Mouse (Mus musculus): ENCODE data around the gene Myh6.
A peak's percentile ranks its signal among the peaks of the same experiment; 100 is the strongest.
"Not testable (repeated sequence)": the region's sequence is repeated elsewhere in the genome, so short reads cannot be mapped to it uniquely, and the experiment has no call there.

Gene Myh6

GRCm38 (mm10) chr14:54966320-54966977, at the start of gene Myh6:
Gene Myh6 (minus strand): TSS chr14:54966927.
- DNase-seq (ENCODE audit: low spot score), result no peak

- DNase-seq (ENCODE audit: low spot score), result no peak
These were observed 49.0 kb upstream of the Myh6 start for GRCm38 (mm10) chr14:55015767-55016111.

GRCm38 (mm10) chr14:55014991-55015766, 48.5 kb upstream of the Myh6 start, which contains the start of gene Ngdn:
Gene Ngdn (plus strand): TSS chr14:55015454.
- peak; percentile 97 for DNase-seq (ENCODE audit: low spot score)

- DNase-seq (ENCODE audit: low spot score), result no peak
These were observed 47.9 kb upstream of the Myh6 start for GRCm38 (mm10) chr14:55014591-55014990.

GRCm38 (mm10) chr14:55011116-55011515, 44.4 kb upstream of the Myh6 start:
- DNase-seq (ENCODE audit: low spot score), result no peak

GRCm38 (mm10) chr14:55008417-55008816, 41.7 kb upstream of the Myh6 start:
- no peak for DNase-seq (ENCODE audit: low spot score)

- DNase-seq (ENCODE audit: low spot score), result no peak
These were observed 40.6 kb upstream of the Myh6 start for GRCm38 (mm10) chr14:55007120-55007908.

GRCm38 (mm10) chr14:55006541-55006940, 39.8 kb upstream of the Myh6 start:
- no peak for DNase-seq (ENCODE audit: low spot score)

GRCm38 (mm10) chr14:55005967-55006366, 39.2 kb upstream of the Myh6 start:
- no peak for DNase-seq (ENCODE audit: low spot score)

- no peak for DNase-seq (ENCODE audit: low spot score)
These were observed 38.8 kb upstream of the Myh6 start for GRCm38 (mm10) chr14:55005506-55005905.

GRCm38 (mm10) chr14:55003878-55004855, 37.4 kb upstream of the Myh6 start:
- DNase-seq (ENCODE audit: low spot score), result no peak

- no peak for DNase-seq (ENCODE audit: low spot score)
These were observed 36.0 kb upstream of the Myh6 start for GRCm38 (mm10) chr14:55002687-55003120.

- DNase-seq (ENCODE audit: low spot score), result no peak
These were observed 35.4 kb upstream of the Myh6 start for GRCm38 (mm10) chr14:55001938-55002686.

- DNase-seq (ENCODE audit: low spot score), result no peak
These were observed 34.7 kb upstream of the Myh6 start for GRCm38 (mm10) chr14:55001446-55001845.

- DNase-seq (ENCODE audit: low spot score), result no peak
These were observed 34.1 kb upstream of the Myh6 start for GRCm38 (mm10) chr14:55000814-55001213.

GRCm38 (mm10) chr14:54999868-55000267, 33.1 kb upstream of the Myh6 start:
- not testable (repeated sequence) for DNase-seq (ENCODE audit: low spot score)

- DNase-seq (ENCODE audit: low spot score), result no peak
These were observed 32.0 kb upstream of the Myh6 start for GRCm38 (mm10) chr14:54998680-54999079.

GRCm38 (mm10) chr14:54997297-54997696, 30.6 kb upstream of the Myh6 start:
- DNase-seq (ENCODE audit: low spot score), result no peak

- DNase-seq (ENCODE audit: low spot score), result no peak
These were observed 30.1 kb upstream of the Myh6 start for GRCm38 (mm10) chr14:54996793-54997192.

GRCm38 (mm10) chr14:54995457-54996138, 28.9 kb upstream of the Myh6 start:
- no peak for DNase-seq (ENCODE audit: low spot score)

Measured in yolk sac, embryonic 10.5 days (tissue).